Mouse (Mus musculus) heart, postnatal 0 days (tissue): ENCODE measurements around the gene Trio.

Experiments
- CTCF ChIP-seq: IDR thresholded peaks from 2 replicates; pipeline ENCODE4 v1.5.1; 2016; ENCODE audit warnings: antibody characterized with exemption, control low read depth, low read depth
- EP300 ChIP-seq: IDR thresholded peaks from 2 replicates; pipeline ENCODE4 v1.6.1; 2016; ENCODE audit warnings: antibody characterized with exemption, low read depth

GRCm38 (mm10) chr15:27859115-27859514 lies 166.5 kb downstream of the Trio start:
- TF ChIP-seq CTCF (no peak), EP300 (no peak)
